Mouse (Mus musculus) cerebellum, adult 2 months (tissue): ENCODE measurements around the gene Rasgef1b. TPM values are rescaled to one million over a fixed set of nuclear protein-coding genes. Genes with fewer than 3 reads are reported as not detected.

Experiments used
- DNase-seq, 2 experiments: peaks; one replicate each; pipeline ENCODE4 v3.0.0; 2021
- H3K27ac ChIP-seq: fragments of 200-500 bp; 2 replicates; pipeline ENCODE4 v1.5.1; 2012; ENCODE audit warnings: low read length, control low read depth, inconsistent platforms; ENCODE audit not compliant: insufficient read depth
- H3K27me3 ChIP-seq: fragments of 200-500 bp; 2 replicates; pipeline ENCODE4 v1.6.1; 2012; ENCODE audit warnings: inconsistent platforms, mild to moderate bottlenecking, low read length, moderate library complexity; ENCODE audit not compliant: control insufficient read depth, insufficient read depth
- H3K4me1 ChIP-seq: fragments of 200-500 bp; 2 replicates; pipeline ENCODE4 v1.6.1; 2011; ENCODE audit warnings: low read length; ENCODE audit not compliant: control insufficient read depth, insufficient read depth
- H3K4me3 ChIP-seq: fragments of 200-500 bp; replicated peaks from 2 replicates; pipeline ENCODE3; 2011; ENCODE audit warnings: mild to moderate bottlenecking, low read depth, low read length, control low read depth; ENCODE audit not compliant: insufficient read depth
- CTCF ChIP-seq: fragments of 200-500 bp; IDR thresholded peaks from 2 replicates; pipeline ENCODE4 v1.5.1; 2011; ENCODE audit warnings: low read depth, mild to moderate bottlenecking, control low read depth, low read length, moderate library complexity, borderline replicate concordance; ENCODE audit not compliant: insufficient read depth
- POLR2A ChIP-seq: fragments of 200-500 bp; IDR thresholded peaks from 2 replicates; pipeline ENCODE4 v1.6.1; 2011; ENCODE audit warnings: low read length, control low read depth, borderline replicate concordance; ENCODE audit not compliant: insufficient read depth
- WGBS: fragments of 180-500 bp; shearing (Covaris S2); methylation state at CpG from one replicate; pipeline ENCODE4 v1.1.7; 2018; 5-methylcytosine and 5-hydroxymethylcytosine counted together
- polyA plus RNA-seq: library from polyadenylated mRNA; depleted of rRNA; stranded (reverse); fragments of >200 nt; gene quantifications from 2 replicates; pipeline ENCODE4 v1.2.3, GENCODE M21; 2012

Gene Rasgef1b
- polyA plus RNA-seq, 1 experiment: 19.6 TPM

GRCm38 (mm10) chr5:99291084-99291830, 437.6 kb downstream of the Rasgef1b start:
- DNase-seq: no peak
- Histone ChIP-seq H3K27me3 (no peaks in the 10 kb centered on the region), H3K27ac (no peak overlapping the region), H3K4me3 (no peak overlapping the region), H3K4me1 (0 out of 2 replicates have a peak, but pooled peaks cover 5% of the 10 kb centered on the region)
- no peak for TF ChIP-seq CTCF
- no peak for TF ChIP-seq POLR2A
- 87% methylated on average over 12 of the region's 12 CpGs for WGBS

GRCm38 (mm10) chr5:99288262-99288661, 440.6 kb downstream of the Rasgef1b start:
- Histone ChIP-seq H3K27ac (no peak overlapping the region), H3K27me3 (no peaks in the 10 kb centered on the region), H3K4me1 (0 out of 2 replicates have a peak, but pooled peaks cover 5% of the 10 kb centered on the region), H3K4me3 (no peak overlapping the region)
- DNase-seq: no peak
- no peak for TF ChIP-seq POLR2A
- no peak for TF ChIP-seq CTCF
- WGBS: 93% methylated on average over 4 of the region's 4 CpGs

GRCm38 (mm10) chr5:99287647-99288185, 441.1 kb downstream of the Rasgef1b start:
- no peaks in the 10 kb centered on the region; the same call in 1 of the 2 replicates for H3K27me3 ChIP-seq
- no peak overlapping the region for H3K27ac ChIP-seq
- H3K4me3 ChIP-seq: no peak overlapping the region
- TF ChIP-seq POLR2A (no peak), CTCF (no peak)
- 93% methylated on average over 6 of the region's 6 CpGs for WGBS
- H3K4me1 ChIP-seq: 0 out of 2 replicates have a peak, but pooled peaks cover 4% of the 10 kb centered on the region
- DNase-seq: no peak

- TF ChIP-seq POLR2A (no peak), CTCF (no peak)
- WGBS: 94% methylated on average over 6 of the region's 6 CpGs
- no peaks in the 10 kb centered on the region; the same call in 1 of the 2 replicates for H3K27me3 ChIP-seq
- no peak overlapping the region for H3K4me3 ChIP-seq
- H3K4me1 ChIP-seq: no peaks in the 10 kb centered on the region
- no peak for DNase-seq
- H3K27ac ChIP-seq: no peak overlapping the region
These were observed 442.3 kb downstream of the Rasgef1b start for GRCm38 (mm10) chr5:99286575-99286974.

GRCm38 (mm10) chr5:99286024-99286423, 442.8 kb downstream of the Rasgef1b start:
- TF ChIP-seq POLR2A: no peak
- TF ChIP-seq CTCF: no peak
- no peak for DNase-seq
- H3K4me1 ChIP-seq: no peaks in the 10 kb centered on the region
- no peak overlapping the region for H3K27ac ChIP-seq
- WGBS: 95% methylated on average over 6 of the region's 6 CpGs
- no peak overlapping the region for H3K4me3 ChIP-seq
- H3K27me3 ChIP-seq: no peaks in the 10 kb centered on the region; the same call in 1 of the 2 replicates

GRCm38 (mm10) chr5:99284369-99284768, 444.5 kb downstream of the Rasgef1b start:
- H3K27me3 ChIP-seq: no peaks in the 10 kb centered on the region; the same call in 1 of the 2 replicates
- WGBS: 96% methylated on average over 7 of the region's 7 CpGs
- no peaks in the 10 kb centered on the region for H3K4me1 ChIP-seq
- no peak overlapping the region for H3K4me3 ChIP-seq
- TF ChIP-seq CTCF (no peak), POLR2A (no peak)
- H3K27ac ChIP-seq: no peak overlapping the region
- no peak for DNase-seq

- Histone ChIP-seq H3K4me1 (no peaks in the 10 kb centered on the region), H3K27me3 (no peaks in the 10 kb centered on the region; the same call in 1 of the 2 replicates), H3K27ac (no peak overlapping the region), H3K4me3 (no peak overlapping the region)
- no peak for DNase-seq
- whole genome bisulfite sequencing: 92% methylated on average over 3 of the region's 3 CpGs
- TF ChIP-seq POLR2A (no peak), CTCF (no peak)
These were observed 445.2 kb downstream of the Rasgef1b start for GRCm38 (mm10) chr5:99283636-99284035.

- Histone ChIP-seq H3K27ac (no peak overlapping the region), H3K4me3 (no peak overlapping the region), H3K4me1 (no peaks in the 10 kb centered on the region), H3K27me3 (no peaks in the 10 kb centered on the region; the same call in 1 of the 2 replicates)
- TF ChIP-seq CTCF: no peak
- no peak for TF ChIP-seq POLR2A
- no peak for DNase-seq
- 95% methylated on average over 5 of the region's 5 CpGs for WGBS
These were observed 448.3 kb downstream of the Rasgef1b start for GRCm38 (mm10) chr5:99280536-99280935.
